Mouse (Mus musculus) embryonic facial prominence, embryonic 11.5 days (tissue): ENCODE measurements around the gene Pcid2. TPM values are rescaled to one million over a fixed set of nuclear protein-coding genes. Genes with fewer than 3 reads are reported as not detected.
A peak's percentile ranks its signal among the peaks of the same experiment; 100 is the strongest.

Experiments used
- ATAC-seq: fragments of 200-750 bp; cut with Nextera tagmentation; replicated peaks from 2 replicates; pipeline ENCODE4 v1.8.0; 2017; ENCODE audit warnings: low read depth; ENCODE audit not compliant: insufficient number of reproducible peaks, low FRiP score, low TSS enrichment
- DNase-seq: peaks from one replicate; pipeline ENCODE4 v3.0.0-alpha.2; 2015; ENCODE audit warnings: low spot score
- H3K27ac ChIP-seq: fragments of 300-500 bp; sonication (generic); replicated peaks from 2 replicates; pipeline ENCODE4 v1.5.1; 2014; ENCODE audit warnings: mild to moderate bottlenecking, low read depth, low read length, control low read depth
- H3K27me3 ChIP-seq: fragments of 300-500 bp; sonication (generic); 2 replicates; pipeline ENCODE4 v1.6.1; 2014; ENCODE audit warnings: mild to moderate bottlenecking, low read length, moderate library complexity, mixed read lengths; ENCODE audit not compliant: control insufficient read depth, insufficient read depth
- H3K36me3 ChIP-seq: fragments of 300-500 bp; sonication (generic); replicated peaks from 2 replicates; pipeline ENCODE4 v1.6.1; 2014; ENCODE audit warnings: low read depth, mild to moderate bottlenecking, low read length, moderate library complexity, mixed read lengths; ENCODE audit not compliant: control insufficient read depth, insufficient read depth
- H3K4me1 ChIP-seq: fragments of 300-500 bp; sonication (generic); 2 replicates; pipeline ENCODE4 v1.6.1; 2014; ENCODE audit warnings: low read length, mixed read lengths; ENCODE audit not compliant: control insufficient read depth, insufficient read depth
- H3K4me2 ChIP-seq: fragments of 300-500 bp; sonication (generic); 2 replicates; pipeline ENCODE4 v1.6.1; 2014; ENCODE audit warnings: low read depth, mild to moderate bottlenecking, control low read depth, low read length, moderate library complexity
- H3K4me3 ChIP-seq: fragments of 300-500 bp; sonication (generic); 2 replicates; pipeline ENCODE4 v1.5.1; 2014; ENCODE audit warnings: low read depth, low read length, control low read depth
- H3K9ac ChIP-seq: fragments of 300-500 bp; sonication (generic); replicated peaks from 2 replicates; pipeline ENCODE4 v1.6.1; 2014; ENCODE audit warnings: mild to moderate bottlenecking, control low read depth, low read length
- H3K9me3 ChIP-seq: fragments of 300-500 bp; sonication (generic); replicated peaks from 2 replicates; pipeline ENCODE4 v1.6.1; 2016; ENCODE audit warnings: mild to moderate bottlenecking, low read length, inconsistent platforms, mixed read lengths; ENCODE audit not compliant: control insufficient read depth
- WGBS: fragments of 180-500 bp; shearing (Covaris S2); extraction: QIAGEN DNeasy Blood & Tissue Kit; methylation state at CpG from one replicate; pipeline ENCODE4 v1.1.7; 2014; 5-methylcytosine and 5-hydroxymethylcytosine counted together
- polyA plus RNA-seq: library from polyadenylated mRNA; unstranded; fragments of >200 nt; fragmentation: Nextera tagmentation; extraction: Ambion mirVana; gene quantifications from 2 replicates; pipeline ENCODE4 v1.2.1, GENCODE M21; 2014

Pcid2 gene
- polyA plus RNA-seq = 50.1 and 50.2 TPM in 2 replicates

DNA sequence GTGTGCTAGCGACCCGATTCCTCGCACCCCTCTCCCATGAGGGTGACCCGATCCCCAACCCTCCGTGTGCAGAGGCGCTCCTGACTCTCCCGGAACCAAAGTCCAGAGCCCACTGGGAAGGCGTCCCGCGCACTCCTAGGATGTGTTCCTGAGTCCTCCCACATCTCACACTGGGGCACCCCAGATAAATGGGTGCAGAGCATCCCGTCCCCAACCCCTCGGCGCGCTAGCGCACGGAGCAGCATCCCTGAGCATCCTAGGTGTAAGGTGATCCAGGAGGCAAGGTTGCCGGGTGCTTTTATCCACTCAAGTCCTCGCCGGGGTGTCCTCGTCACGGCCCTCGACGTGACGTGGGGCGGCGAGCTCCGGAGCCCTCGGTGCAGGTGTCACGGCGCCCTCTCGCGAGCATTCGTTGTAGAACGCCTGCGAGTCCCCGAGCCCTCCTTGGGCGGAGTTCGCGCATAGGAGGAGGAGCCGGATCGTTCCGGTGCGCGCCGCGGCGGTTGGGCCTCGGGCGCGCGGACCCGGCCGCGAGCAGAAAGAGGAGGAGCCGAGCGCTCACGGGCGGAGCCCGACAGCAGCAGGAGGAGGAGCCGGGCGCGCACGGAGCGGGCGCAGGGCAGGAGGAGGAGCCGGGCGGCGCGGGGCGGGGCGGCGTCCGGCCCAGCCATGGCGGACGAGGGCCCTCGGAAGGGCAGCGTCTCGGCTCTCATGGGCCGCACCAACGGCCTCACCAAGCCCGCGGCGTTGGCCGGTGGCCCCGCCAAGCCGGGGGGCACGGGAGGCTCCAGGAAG, at the start of gene Pcid2, which contains the start of gene Cul4a:
TSS of gene Pcid2 (minus strand) at position 373 of the 795 bp plus-strand sequence.
TSS of gene Cul4a (plus strand) at position 535 of the 795 bp plus-strand sequence.
- peak within 1 kb of the TSS; percentile 73 for H3K27ac ChIP-seq
- WGBS = under 1% methylated on average over 84 of the region's 87 CpGs
- peak; percentile 94 for ATAC-seq
- peak within 1 kb of the TSS; percentile 96 for H3K9ac ChIP-seq
- no peaks in the 10 kb centered on the region for H3K9me3 ChIP-seq
- no peaks in the 10 kb centered on the region for H3K27me3 ChIP-seq
- DNase-seq = peak; percentile 98
- H3K4me2 ChIP-seq = peak within 1 kb of the TSS; percentile 89
- H3K4me3 ChIP-seq = peak within 1 kb of the TSS; percentile 95
- H3K4me1 ChIP-seq = 0 out of 2 replicates have a peak, but pooled peaks cover 2% of the 10 kb centered on the region
- no peaks in the 10 kb centered on the region for H3K36me3 ChIP-seq

DNA sequence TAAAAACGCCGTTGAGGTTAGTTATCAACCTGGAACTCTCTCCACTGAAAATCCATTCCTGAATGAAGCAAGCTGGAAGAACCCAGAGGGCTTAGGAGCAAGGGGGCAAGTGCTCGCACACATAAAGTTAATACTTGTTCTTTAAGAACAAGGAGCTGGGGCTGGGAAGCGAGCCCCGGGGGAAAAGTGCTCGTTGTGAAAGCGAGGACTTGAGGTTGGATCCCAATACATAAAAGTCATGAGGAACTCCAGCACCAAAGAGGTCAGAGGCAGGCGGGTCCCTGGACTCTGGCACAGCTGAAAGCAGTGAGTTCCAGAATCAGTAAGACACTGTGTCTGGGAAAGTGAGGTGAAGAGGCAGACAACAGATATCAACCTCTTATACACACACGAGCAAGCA, 48.8 kb upstream of the Pcid2 start:
- ATAC-seq (no peak), DNase-seq (no peak)
- Histone ChIP-seq H3K4me2 (no peak overlapping the region), H3K9me3 (no peaks in the 10 kb centered on the region), H3K36me3 (peaks cover 2% of the 10 kb centered on the region; the same call in 1 of the 2 replicates), H3K27ac (no peak overlapping the region), H3K9ac (no peak overlapping the region), H3K4me1 (no peaks in the 10 kb centered on the region), H3K4me3 (no peak overlapping the region), H3K27me3 (no peaks in the 10 kb centered on the region)
- WGBS = 77% methylated on average over 9 of the region's 9 CpGs

DNA sequence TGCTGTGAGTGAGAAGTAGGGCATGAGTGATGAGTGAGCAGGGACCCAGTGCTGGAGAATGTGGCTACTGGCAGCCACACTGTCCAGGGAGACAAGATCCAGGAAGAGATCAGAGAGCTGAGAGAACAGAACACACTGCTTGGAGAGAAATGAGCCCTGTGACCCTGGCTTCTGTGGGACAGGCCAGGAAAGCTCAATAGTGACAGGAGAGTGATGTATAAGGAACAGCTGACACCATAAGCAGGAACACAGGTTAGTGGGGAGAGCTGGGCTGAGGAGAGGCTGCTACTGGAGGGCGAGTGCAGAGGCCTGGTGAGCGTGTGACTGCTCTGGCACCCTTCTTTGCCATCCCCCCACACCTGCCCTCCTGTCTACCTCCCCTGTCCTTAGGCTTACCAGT, 45.7 kb upstream of the Pcid2 start:
- Histone ChIP-seq H3K4me3 (no peak overlapping the region), H3K9me3 (no peaks in the 10 kb centered on the region), H3K4me1 (no peaks in the 10 kb centered on the region), H3K27me3 (no peaks in the 10 kb centered on the region), H3K36me3 (peaks cover 4% of the 10 kb centered on the region), H3K27ac (no peak overlapping the region), H3K4me2 (no peak overlapping the region), H3K9ac (no peak overlapping the region)
- ATAC-seq (no peak), DNase-seq (no peak)
- whole genome bisulfite sequencing = 70% methylated on average over 2 of the region's 2 CpGs

DNA sequence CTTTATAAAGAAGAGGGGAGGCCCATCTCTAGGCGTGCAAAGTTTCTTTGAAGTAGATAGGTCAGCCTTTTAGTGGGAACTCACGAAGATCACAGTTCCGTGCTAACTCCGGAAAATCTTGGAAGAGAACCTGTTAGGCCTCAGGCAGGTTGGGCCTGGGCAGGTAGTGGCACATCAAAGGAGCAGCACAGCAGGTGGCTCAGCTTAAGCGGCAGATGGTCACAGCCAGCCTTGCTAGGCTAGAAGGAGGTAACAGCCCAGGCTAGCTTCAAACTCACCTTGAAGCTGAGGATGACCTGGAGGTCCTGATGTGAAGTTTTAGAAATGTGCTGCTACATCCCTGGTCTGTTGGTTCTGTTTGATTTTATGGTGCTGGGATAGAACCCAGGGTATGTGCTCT, 44.6 kb upstream of the Pcid2 start:
- no peak overlapping the region for H3K4me3 ChIP-seq
- peaks cover 4% of the 10 kb centered on the region for H3K36me3 ChIP-seq
- no peak for ATAC-seq
- H3K4me1 ChIP-seq = no peaks in the 10 kb centered on the region
- H3K27ac ChIP-seq = no peak overlapping the region
- DNase-seq = no peak
- no peak overlapping the region for H3K4me2 ChIP-seq
- 65% methylated on average over 5 of the region's 5 CpGs for WGBS
- no peak overlapping the region for H3K9ac ChIP-seq
- H3K9me3 ChIP-seq = no peaks in the 10 kb centered on the region
- no peaks in the 10 kb centered on the region for H3K27me3 ChIP-seq

DNA sequence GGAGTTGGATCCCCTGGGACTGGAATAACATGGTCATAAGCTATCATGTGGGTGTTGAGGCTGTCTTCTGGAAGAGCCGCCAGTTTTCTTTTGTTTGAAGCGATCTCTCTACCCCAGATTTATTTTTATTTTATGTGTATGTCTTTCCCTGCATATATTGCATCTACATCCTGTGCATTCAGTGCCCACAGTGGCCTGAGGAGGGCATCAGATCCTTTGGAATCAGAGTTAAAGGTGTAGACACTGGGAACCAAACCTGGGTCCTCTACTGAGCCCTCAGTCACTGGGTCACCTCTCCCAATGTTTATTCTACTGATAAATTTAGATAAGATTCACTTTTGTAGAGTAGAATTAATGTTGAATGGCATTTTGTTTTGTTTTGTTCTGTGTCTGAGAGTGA, 44.0 kb upstream of the Pcid2 start:
- Histone ChIP-seq H3K9ac (no peak overlapping the region), H3K27ac (no peak overlapping the region), H3K4me1 (no peaks in the 10 kb centered on the region), H3K9me3 (no peaks in the 10 kb centered on the region), H3K4me3 (no peak overlapping the region), H3K4me2 (no peak overlapping the region), H3K27me3 (no peaks in the 10 kb centered on the region), H3K36me3 (peaks cover 8% of the 10 kb centered on the region)
- WGBS = 93% methylated on average over 2 of the region's 2 CpGs
- DNase-seq (no peak), ATAC-seq (no peak)

- no peak for ATAC-seq
- Histone ChIP-seq H3K36me3 (peaks cover 8% of the 10 kb centered on the region), H3K4me3 (no peak overlapping the region), H3K27me3 (no peaks in the 10 kb centered on the region), H3K27ac (no peak overlapping the region), H3K4me1 (no peaks in the 10 kb centered on the region), H3K9me3 (no peaks in the 10 kb centered on the region), H3K9ac (no peak overlapping the region), H3K4me2 (no peak overlapping the region)
- 91% methylated on average over 2 of the region's 2 CpGs for WGBS
- no peak for DNase-seq
Observed at GRCm38 (mm10) chr8:13148476-13148875, 43.2 kb upstream of the Pcid2 start.

DNA sequence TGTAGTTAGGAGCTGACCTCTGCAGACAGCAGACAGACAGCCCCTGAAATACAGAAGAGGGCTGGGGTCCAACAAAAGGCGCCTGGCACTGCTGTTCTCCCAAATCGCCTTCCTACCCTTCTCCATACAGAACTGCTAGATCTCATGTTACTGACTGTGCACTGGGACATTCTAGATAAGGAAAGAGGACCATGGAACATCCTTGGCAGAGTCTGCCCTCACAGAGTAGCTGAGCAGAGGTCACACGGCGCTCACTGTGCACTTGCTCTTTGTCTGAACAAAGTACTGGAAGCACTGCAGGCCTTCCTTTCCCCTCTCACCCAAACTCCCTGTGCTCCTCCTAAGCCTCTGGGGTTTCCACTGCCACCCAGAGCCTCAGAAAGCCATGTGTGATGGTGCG, 36.4 kb upstream of the Pcid2 start:
- Histone ChIP-seq H3K4me1 (no peaks in the 10 kb centered on the region), H3K27ac (no peak overlapping the region), H3K27me3 (no peaks in the 10 kb centered on the region), H3K9ac (no peak overlapping the region), H3K4me2 (no peak overlapping the region), H3K9me3 (no peaks in the 10 kb centered on the region), H3K4me3 (no peak overlapping the region), H3K36me3 (peaks cover 14% of the 10 kb centered on the region)
- WGBS = 94% methylated on average over 5 of the region's 5 CpGs
- no peak for DNase-seq
- ATAC-seq = no peak

- peaks cover 15% of the 10 kb centered on the region for H3K36me3 ChIP-seq
- no peak overlapping the region for H3K9ac ChIP-seq
- H3K4me1 ChIP-seq = no peaks in the 10 kb centered on the region
- no peak overlapping the region for H3K27ac ChIP-seq
- no peaks in the 10 kb centered on the region for H3K27me3 ChIP-seq
- H3K4me2 ChIP-seq = no peak overlapping the region
- no peak for DNase-seq
- WGBS = 86% methylated on average over 6 of the region's 6 CpGs
- no peak for ATAC-seq
- no peak overlapping the region for H3K4me3 ChIP-seq
- H3K9me3 ChIP-seq = no peaks in the 10 kb centered on the region
Observed at GRCm38 (mm10) chr8:13139641-13140182, 34.5 kb upstream of the Pcid2 start.
